Mouse (Mus musculus) embryonic facial prominence, embryonic 14.5 days (tissue): ENCODE measurements around the gene Dnajc17. TPM values are rescaled to one million over a fixed set of nuclear protein-coding genes. Genes with fewer than 3 reads are reported as not detected.

Experiments
- ATAC-seq: fragments of 200-750 bp; cut with Nextera tagmentation; 2 replicates; pipeline ENCODE4 v1.8.0; 2017; ENCODE audit warnings: low read depth, moderate number of reproducible peaks, moderate TSS enrichment
- DNase-seq: peaks from one replicate; pipeline ENCODE4 v3.0.0-alpha.2; 2015; ENCODE audit warnings: low spot score
- H3K27ac ChIP-seq: fragments of 300-500 bp; sonication (generic); replicated peaks from 2 replicates; pipeline ENCODE4 v1.5.1; 2014; ENCODE audit warnings: low read depth, mild to moderate bottlenecking, low read length, moderate library complexity
- H3K27me3 ChIP-seq: fragments of 300-500 bp; sonication (generic); replicated peaks from 2 replicates; pipeline ENCODE4 v1.6.1; 2014; ENCODE audit warnings: low read length; ENCODE audit not compliant: control insufficient read depth, insufficient read depth
- H3K36me3 ChIP-seq: fragments of 300-500 bp; sonication (generic); 2 replicates; pipeline ENCODE4 v1.6.1; 2014; ENCODE audit warnings: low read length, mixed read lengths; ENCODE audit not compliant: control insufficient read depth, insufficient read depth
- H3K4me1 ChIP-seq: fragments of 300-500 bp; sonication (generic); 2 replicates; pipeline ENCODE4 v1.6.1; 2014; ENCODE audit warnings: antibody characterized with exemption, low read length; ENCODE audit not compliant: control insufficient read depth, insufficient read depth
- H3K4me2 ChIP-seq: fragments of 300-500 bp; sonication (generic); 2 replicates; pipeline ENCODE4 v1.6.1; 2014; ENCODE audit warnings: low read depth, mild to moderate bottlenecking, low read length, moderate library complexity, mixed read lengths
- H3K4me3 ChIP-seq: fragments of 300-500 bp; sonication (generic); 2 replicates; pipeline ENCODE4 v1.5.1; 2014; ENCODE audit warnings: low read depth, mild to moderate bottlenecking, low read length
- H3K9ac ChIP-seq: fragments of 300-500 bp; sonication (generic); 2 replicates; pipeline ENCODE4 v1.6.1; 2014; ENCODE audit warnings: low read depth, mild to moderate bottlenecking, low read length, moderate library complexity, mixed read lengths
- H3K9me3 ChIP-seq: fragments of 300-500 bp; sonication (generic); 2 replicates; pipeline ENCODE4 v1.6.1; 2016; ENCODE audit warnings: low read length; ENCODE audit not compliant: control insufficient read depth
- WGBS: fragments of 180-500 bp; shearing (Covaris S2); extraction: QIAGEN DNeasy Blood & Tissue Kit; methylation state at CpG from one replicate; pipeline ENCODE4 v1.1.7; 2014; 5-methylcytosine and 5-hydroxymethylcytosine counted together
- polyA plus RNA-seq: library from polyadenylated mRNA; unstranded; fragments of >200 nt; fragmentation: Nextera tagmentation; extraction: Ambion mirVana; gene quantifications from 2 replicates; pipeline ENCODE4 v1.2.1, GENCODE M21; 2014

Dnajc17 gene
- polyA plus RNA-seq, 1 experiment from 2014 or later, result 15.7 TPM

- DNase-seq (no peak), ATAC-seq (no peak)
- no peak overlapping the region for H3K9ac ChIP-seq
- H3K27ac ChIP-seq, result no peak overlapping the region
- 90% methylated on average over 4 of the region's 4 CpGs for WGBS
- H3K4me3 ChIP-seq, result no peak overlapping the region
- no peaks in the 10 kb centered on the region for H3K4me1 ChIP-seq
- no peaks in the 10 kb centered on the region for H3K9me3 ChIP-seq
- peaks cover 40% of the 10 kb centered on the region for H3K27me3 ChIP-seq
- H3K36me3 ChIP-seq, result no peaks in the 10 kb centered on the region
- H3K4me2 ChIP-seq, result no peak overlapping the region
Observed at GRCm38 (mm10) chr2:119240819-119241186, 32.2 kb upstream of the Dnajc17 start.

GRCm38 (mm10) chr2:119240075-119240818 lies 31.7 kb upstream of the Dnajc17 start:
- H3K4me2 ChIP-seq, result no peak overlapping the region
- peaks cover 46% of the 10 kb centered on the region for H3K27me3 ChIP-seq
- ATAC-seq (no peak), DNase-seq (no peak)
- H3K9ac ChIP-seq, result no peak overlapping the region
- no peak overlapping the region for H3K27ac ChIP-seq
- no peak overlapping the region for H3K4me3 ChIP-seq
- no peaks in the 10 kb centered on the region for H3K4me1 ChIP-seq
- H3K9me3 ChIP-seq, result no peaks in the 10 kb centered on the region
- 68% methylated on average over 4 of the region's 4 CpGs for WGBS
- no peaks in the 10 kb centered on the region for H3K36me3 ChIP-seq

GRCm38 (mm10) chr2:119238671-119239070 lies 30.1 kb upstream of the Dnajc17 start:
- Histone ChIP-seq H3K27ac (no peak overlapping the region), H3K27me3 (peaks cover 53% of the 10 kb centered on the region), H3K4me1 (no peaks in the 10 kb centered on the region), H3K4me2 (peak overlapping the region; percentile 81), H3K36me3 (no peaks in the 10 kb centered on the region), H3K9ac (no peak overlapping the region; the same call in 1 of the 2 replicates), H3K9me3 (no peaks in the 10 kb centered on the region), H3K4me3 (peak overlapping the region; percentile 50)
- ATAC-seq (no peak), DNase-seq (no peak)
- 60% methylated on average over 2 of the region's 2 CpGs for WGBS

- Histone ChIP-seq H3K9ac (peak overlapping the region; percentile 58), H3K4me2 (peak overlapping the region; percentile 81), H3K27ac (0 out of 2 replicates have a peak overlapping the region, but pooled peaks have one; percentile 10), H3K27me3 (peaks cover 53% of the 10 kb centered on the region), H3K4me3 (peak overlapping the region; percentile 50), H3K36me3 (no peaks in the 10 kb centered on the region), H3K9me3 (no peaks in the 10 kb centered on the region), H3K4me1 (no peaks in the 10 kb centered on the region)
- ATAC-seq (peak; percentile 26; the same call in 1 of the 2 replicates), DNase-seq (peak; percentile 14)
- WGBS, result 2% methylated on average over 22 of the region's 31 CpGs
Observed at GRCm38 (mm10) chr2:119237871-119238220, 29.3 kb upstream of the Dnajc17 start.

- no peaks in the 10 kb centered on the region for H3K9me3 ChIP-seq
- under 1% methylated on average over 28 of the region's 73 CpGs for WGBS
- H3K27me3 ChIP-seq, result peaks cover 53% of the 10 kb centered on the region
- H3K4me2 ChIP-seq, result peak within 1 kb of the TSS; percentile 81
- no peaks in the 10 kb centered on the region for H3K4me1 ChIP-seq
- ATAC-seq, result peak; percentile 71
- H3K36me3 ChIP-seq, result no peaks in the 10 kb centered on the region
- DNase-seq, result peak; percentile 53
- H3K9ac ChIP-seq, result peak within 1 kb of the TSS; percentile 58
- peak within 1 kb of the TSS; percentile 50 for H3K4me3 ChIP-seq
- 0 out of 2 replicates have a peak within 1 kb of the TSS, but pooled peaks have one; percentile 10 for H3K27ac ChIP-seq
Observed at GRCm38 (mm10) chr2:119237210-119237870, 28.7 kb upstream of the Dnajc17 start, which contains the start of gene Spint1. TSS of gene Spint1 (plus strand) at chr2:119237362.

GRCm38 (mm10) chr2:119236682-119237209 lies 28.2 kb upstream of the Dnajc17 start:
- Histone ChIP-seq H3K27ac (no peak overlapping the region), H3K27me3 (peaks cover 53% of the 10 kb centered on the region), H3K36me3 (no peaks in the 10 kb centered on the region), H3K9ac (peak overlapping the region; percentile 58), H3K9me3 (no peaks in the 10 kb centered on the region), H3K4me1 (no peaks in the 10 kb centered on the region), H3K4me2 (peak overlapping the region; percentile 81), H3K4me3 (peak overlapping the region; percentile 50)
- WGBS, result 8% methylated on average over 15 of the region's 25 CpGs
- ATAC-seq (0 out of 2 replicates have a peak, but pooled peaks have one; percentile 19), DNase-seq (no peak)

- H3K4me3 ChIP-seq, result no peak within 1 kb of the TSS
- no peak within 1 kb of the TSS for H3K27ac ChIP-seq
- H3K9ac ChIP-seq, result no peak within 1 kb of the TSS
- no peaks in the 10 kb centered on the region for H3K4me1 ChIP-seq
- 67% methylated on average over 6 of the region's 6 CpGs for WGBS
- no peak within 1 kb of the TSS for H3K4me2 ChIP-seq
- no peak for ATAC-seq
- H3K27me3 ChIP-seq, result 0 out of 2 replicates have a peak, but pooled peaks cover 6% of the 10 kb centered on the region
- DNase-seq, result no peak
- no peaks in the 10 kb centered on the region for H3K36me3 ChIP-seq
- no peaks in the 10 kb centered on the region for H3K9me3 ChIP-seq
Observed at GRCm38 (mm10) chr2:119229775-119230704, 21.4 kb upstream of the Dnajc17 start, which contains the start of gene Ppp1r14d. TSS of gene Ppp1r14d (minus strand) at chr2:119229906.

GRCm38 (mm10) chr2:119209176-119209507 lies 547 bp upstream of the Dnajc17 start:
- ATAC-seq (no peak; the same call in 1 of the 2 replicates), DNase-seq (no peak)
- H3K9ac ChIP-seq, result peak overlapping the region; percentile 71
- H3K4me3 ChIP-seq, result peak overlapping the region; percentile 72
- H3K36me3 ChIP-seq, result peaks cover 29% of the 10 kb centered on the region
- no peak overlapping the region for H3K27ac ChIP-seq
- H3K4me2 ChIP-seq, result peak overlapping the region; percentile 67
- H3K4me1 ChIP-seq, result peaks cover 4% of the 10 kb centered on the region
- 3% methylated on average over 12 of the region's 13 CpGs for WGBS
- H3K27me3 ChIP-seq, result no peaks in the 10 kb centered on the region
- H3K9me3 ChIP-seq, result no peaks in the 10 kb centered on the region
